Mouse (Mus musculus): ENCODE measurements at regions not wholly inside any gene's neighbourhood (a gene's known extent, or its start where the extent isn't known, plus 50 kb on each side); places are given as distances from the start of the nearest gene placed in this dataset.

- no peaks in the 10 kb centered on the region for H3K79me2 ChIP-seq (ENCODE audit: control insufficient read depth, insufficient read depth, low read length, poor library complexity)
- DNase-seq (ENCODE audit: low read depth, low spot score) = no peak
- no peak overlapping the region for H3K4me3 ChIP-seq (ENCODE audit: control insufficient read depth in 1 of 2, insufficient read depth in 1 of 2, low read depth in 2 of 2, low read length in 2 of 2)
- H3K27ac ChIP-seq (ENCODE audit: control insufficient read depth, low read depth, low read length) = no peak overlapping the region
- no peak overlapping the region for H3K9ac ChIP-seq (ENCODE audit: control insufficient read depth, low read depth, low read length, poor library complexity, severe bottlenecking)
- no peaks in the 10 kb centered on the region for H3K4me1 ChIP-seq (ENCODE audit: control insufficient read depth in 1 of 2, insufficient read depth in 2 of 2, low read length in 2 of 2)
- H3K9me3 ChIP-seq (replicated peaks; ENCODE audit: insufficient read depth, low read length) = no peaks in the 10 kb centered on the region
- no peaks in the 10 kb centered on the region for H3K27me3 ChIP-seq (ENCODE audit: control insufficient read depth in 1 of 2, insufficient read depth in 2 of 2, low read length in 2 of 2)
- no peaks in the 10 kb centered on the region for H3K36me3 ChIP-seq (ENCODE audit: control insufficient read depth in 1 of 2, insufficient read depth in 2 of 2, low read length in 2 of 2)
- TF ChIP-seq POLR2AphosphoS5 (IDR thresholded peaks at IDR 0.05; ENCODE audit: borderline replicate concordance, low read depth, low read length) (no peak), MXI1 (IDR thresholded peaks at IDR 0.05; ENCODE audit: low read depth, low read length) (no peak), MEF2A (IDR thresholded peaks at IDR 0.05; ENCODE audit: extremely low read depth, insufficient replicate concordance, low read depth, low read length, poor library complexity, severe bottlenecking) (no peak), TCF12 (IDR thresholded peaks at IDR 0.05; ENCODE audit: low read depth, low read length) (no peak), TBP (IDR thresholded peaks at IDR 0.05; ENCODE audit: low read depth, low read length) (no peak), MAFK (IDR thresholded peaks at IDR 0.05; ENCODE audit: borderline replicate concordance, low read depth, low read length) (no peak), KAT2A (conservative IDR thresholded peaks at IDR 0.05; ENCODE audit: low read depth, low read length) (no peak), CHD1 (IDR thresholded peaks at IDR 0.05; ENCODE audit: low read depth, low read length) (no peak), BHLHE40 (IDR thresholded peaks at IDR 0.05; ENCODE audit: borderline replicate concordance, low read depth, low read length) (no peak), ZNF384 (IDR thresholded peaks at IDR 0.05; ENCODE audit: low read depth, low read length) (no peak), MAX (IDR thresholded peaks at IDR 0.05; ENCODE audit: low read length) (no peak), EP300 (IDR thresholded peaks at IDR 0.05; ENCODE audit: low read depth in 1 of 2, low read length in 2 of 2) (no peak), GATA1 (IDR thresholded peaks at IDR 0.05; ENCODE audit: low read depth, low read length) (no peak), JUND (IDR thresholded peaks at IDR 0.05; ENCODE audit: low read depth, low read length) (no peak), NELFE (IDR thresholded peaks at IDR 0.05; ENCODE audit: low read depth, low read length) (no peak), CTCF (IDR thresholded peaks at IDR 0.05 in 2 of 3, conservative IDR thresholded peaks at IDR 0.05 in 1 of 3; ENCODE audit: control insufficient read depth in 1 of 3, insufficient read depth in 1 of 3, low read depth in 2 of 3, low read length in 3 of 3, poor library complexity in 1 of 3, severe bottlenecking in 1 of 3) (no peak), MYB (IDR thresholded peaks at IDR 0.05; ENCODE audit: low read depth, low read length) (no peak), GABPA (IDR thresholded peaks at IDR 0.05; ENCODE audit: low read depth, low read length) (no peak)
Measured at GRCm38 (mm10) chr8:113998881-113999280, 134.5 kb upstream of the Nudt7 start.

- no peak for TF ChIP-seq USF1 (IDR thresholded peaks at IDR 0.05; ENCODE audit: low read depth, low read length)
- TF ChIP-seq BHLHE40 (IDR thresholded peaks at IDR 0.05; ENCODE audit: borderline replicate concordance, low read depth, low read length) = no peak
- no peak for TF ChIP-seq GATA1 (IDR thresholded peaks at IDR 0.05; ENCODE audit: low read depth, low read length)
- no peak for TF ChIP-seq MAX (IDR thresholded peaks at IDR 0.05; ENCODE audit: low read length)
- no peak for DNase-seq (ENCODE audit: low read depth, low spot score)
- no peak overlapping the region for H3K9ac ChIP-seq (ENCODE audit: control insufficient read depth, low read depth, low read length, poor library complexity, severe bottlenecking)
- no peaks in the 10 kb centered on the region for H3K27me3 ChIP-seq (ENCODE audit: control insufficient read depth in 1 of 2, insufficient read depth in 2 of 2, low read length in 2 of 2)
- no peak overlapping the region for H3K27ac ChIP-seq (ENCODE audit: control insufficient read depth, low read depth, low read length)
- no peaks in the 10 kb centered on the region for H3K9me3 ChIP-seq (replicated peaks; ENCODE audit: insufficient read depth, low read length)
- H3K79me2 ChIP-seq (ENCODE audit: control insufficient read depth, insufficient read depth, low read length, poor library complexity) = no peaks in the 10 kb centered on the region
- H3K4me1 ChIP-seq (ENCODE audit: control insufficient read depth in 1 of 2, insufficient read depth in 2 of 2, low read length in 2 of 2) = no peaks in the 10 kb centered on the region
- no peak overlapping the region for H3K4me3 ChIP-seq (ENCODE audit: control insufficient read depth in 1 of 2, insufficient read depth in 1 of 2, low read depth in 2 of 2, low read length in 2 of 2)
- no peaks in the 10 kb centered on the region for H3K36me3 ChIP-seq (ENCODE audit: control insufficient read depth in 1 of 2, insufficient read depth in 2 of 2, low read length in 2 of 2)
Measured at GRCm38 (mm10) chr8:114001674-114002073, 131.7 kb upstream of the Nudt7 start.

All from MEL (cell line).